Mouse (Mus musculus): ENCODE data around the gene Pigv. TPM values are rescaled to one million over a fixed set of nuclear protein-coding genes. Genes with fewer than 3 reads are reported as not detected.
A peak's percentile ranks its signal among the peaks of the same experiment; 100 is the strongest.
"Not testable (repeated sequence)": the region's sequence is repeated elsewhere in the genome, so short reads cannot be mapped to it uniquely, and the experiment has no call there.

Gene Pigv
- polyA plus RNA-seq, 1 experiment from 2014 or later: 20.7 TPM

DNA sequence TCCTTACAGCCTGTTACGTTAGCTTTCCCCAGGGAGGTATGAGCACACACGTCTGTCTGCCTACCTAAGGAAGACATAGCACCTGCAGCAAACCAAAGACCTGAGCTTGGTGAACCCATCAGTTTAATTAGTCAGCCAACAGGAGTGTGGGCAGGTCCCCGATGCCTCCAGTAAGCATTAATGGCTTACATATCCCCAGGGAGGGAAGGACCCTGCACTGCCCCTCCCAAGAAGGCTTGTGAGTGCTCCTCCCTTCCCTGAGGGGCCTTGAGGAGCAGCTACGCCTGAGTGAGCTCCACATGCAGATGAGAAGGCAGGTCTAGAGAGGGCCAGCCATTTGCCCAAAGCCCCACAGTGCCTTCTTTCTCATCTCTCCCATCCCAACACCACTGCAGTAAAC, 16.2 kb downstream of the Pigv start:
- H3K9me3 ChIP-seq (ENCODE audit: control insufficient read depth, low read length): no peaks in the 10 kb centered on the region
- H3K4me3 ChIP-seq (ENCODE audit: low read length): no peak overlapping the region
- H3K27ac ChIP-seq (ENCODE audit: low read length): no peak overlapping the region
- H3K27me3 ChIP-seq (ENCODE audit: control insufficient read depth, insufficient read depth, low read depth, low read length): no peaks in the 10 kb centered on the region
- H3K9ac ChIP-seq (ENCODE audit: low read length): no peak overlapping the region
- peaks cover 30% of the 10 kb centered on the region for H3K4me1 ChIP-seq (replicated peaks; ENCODE audit: control insufficient read depth, insufficient read depth, low read length)
- no peak overlapping the region for H3K4me2 ChIP-seq (ENCODE audit: low read depth, low read length)
- 68% methylated on average over 4 of the region's 4 CpGs for WGBS
- ATAC-seq (ENCODE audit: low read depth): no peak
- H3K36me3 ChIP-seq (ENCODE audit: control insufficient read depth, insufficient read depth, low read length): no peaks in the 10 kb centered on the region

DNA sequence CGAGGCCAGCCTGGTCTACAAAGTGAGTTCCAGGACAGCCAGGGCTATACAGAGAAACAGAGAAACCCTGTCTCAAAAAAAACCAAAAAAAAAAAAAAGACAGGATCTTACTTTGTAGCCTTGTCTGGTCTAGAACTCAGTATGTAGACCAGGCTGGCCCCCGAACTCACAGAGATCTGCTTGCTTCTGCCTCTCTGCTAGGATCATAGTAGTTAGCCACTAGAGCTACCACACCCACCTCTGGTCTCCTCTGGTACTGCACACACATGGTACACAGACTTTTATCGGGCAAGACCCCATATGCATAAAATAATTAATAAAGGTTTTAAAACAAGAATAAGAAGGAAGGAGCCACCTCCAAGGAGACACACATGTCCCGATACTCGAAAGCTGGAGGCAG, 18.4 kb downstream of the Pigv start:
- ATAC-seq (ENCODE audit: low read depth): not testable (repeated sequence)

GRCm38 (mm10) chr4:133652746-133653145, 19.7 kb downstream of the Pigv start:
- H3K4me2 ChIP-seq (ENCODE audit: low read depth, low read length): no peak overlapping the region
- H3K36me3 ChIP-seq (ENCODE audit: control insufficient read depth, insufficient read depth, low read length): no peaks in the 10 kb centered on the region
- ATAC-seq (ENCODE audit: low read depth): no peak
- H3K4me3 ChIP-seq (ENCODE audit: low read length): no peak overlapping the region
- H3K4me1 ChIP-seq (replicated peaks; ENCODE audit: control insufficient read depth, insufficient read depth, low read length): no peaks in the 10 kb centered on the region; the same call in 1 of the 2 replicates
- no peaks in the 10 kb centered on the region for H3K9me3 ChIP-seq (ENCODE audit: control insufficient read depth, low read length)
- H3K9ac ChIP-seq (ENCODE audit: low read length): no peak overlapping the region
- 74% methylated on average over 10 of the region's 10 CpGs for WGBS
- H3K27me3 ChIP-seq (ENCODE audit: control insufficient read depth, insufficient read depth, low read depth, low read length): no peaks in the 10 kb centered on the region
- H3K27ac ChIP-seq (ENCODE audit: low read length): no peak overlapping the region

More for the DNA sequence above, 18.4 kb downstream of the Pigv start:
- H3K4me1 ChIP-seq (replicated peaks; ENCODE audit: control insufficient read depth, insufficient read depth, low read length); H3K36me3 ChIP-seq (ENCODE audit: control insufficient read depth, insufficient read depth, low read length); H3K9ac ChIP-seq (ENCODE audit: low read length); H3K27ac ChIP-seq (ENCODE audit: low read length); H3K27me3 ChIP-seq (ENCODE audit: control insufficient read depth, insufficient read depth, low read depth, low read length); H3K4me3 ChIP-seq (ENCODE audit: low read length); H3K4me2 ChIP-seq (ENCODE audit: low read depth, low read length); H3K9me3 ChIP-seq (ENCODE audit: control insufficient read depth, low read length): not testable (repeated sequence)
- 96% methylated on average over 5 of the region's 5 CpGs for WGBS

- H3K27ac ChIP-seq (ENCODE audit: low read length): no peak overlapping the region
- ATAC-seq (ENCODE audit: low read depth): no peak
- 41% methylated on average over 4 of the region's 4 CpGs for WGBS
- no peak overlapping the region for H3K9ac ChIP-seq (ENCODE audit: low read length)
- H3K4me1 ChIP-seq (replicated peaks; ENCODE audit: control insufficient read depth, insufficient read depth, low read length): no peaks in the 10 kb centered on the region; the same call in 1 of the 2 replicates
- no peaks in the 10 kb centered on the region for H3K9me3 ChIP-seq (ENCODE audit: control insufficient read depth, low read length)
- no peak overlapping the region for H3K4me2 ChIP-seq (ENCODE audit: low read depth, low read length)
- no peak overlapping the region for H3K4me3 ChIP-seq (ENCODE audit: low read length)
- H3K36me3 ChIP-seq (ENCODE audit: control insufficient read depth, insufficient read depth, low read length): no peaks in the 10 kb centered on the region
- H3K27me3 ChIP-seq (ENCODE audit: control insufficient read depth, insufficient read depth, low read depth, low read length): no peaks in the 10 kb centered on the region
Observed at GRCm38 (mm10) chr4:133651986-133652385, 20.5 kb downstream of the Pigv start.

GRCm38 (mm10) chr4:133651445-133651844, 21.0 kb downstream of the Pigv start:
- no peak overlapping the region for H3K9ac ChIP-seq (ENCODE audit: low read length)
- H3K27ac ChIP-seq (ENCODE audit: low read length): no peak overlapping the region
- H3K4me2 ChIP-seq (ENCODE audit: low read depth, low read length): no peak overlapping the region
- no peak overlapping the region for H3K4me3 ChIP-seq (ENCODE audit: low read length)
- H3K36me3 ChIP-seq (ENCODE audit: control insufficient read depth, insufficient read depth, low read length): no peaks in the 10 kb centered on the region
- H3K9me3 ChIP-seq (ENCODE audit: control insufficient read depth, low read length): no peaks in the 10 kb centered on the region
- WGBS: 20% methylated on average over 10 of the region's 10 CpGs
- no peaks in the 10 kb centered on the region; the same call in 1 of the 2 replicates for H3K4me1 ChIP-seq (replicated peaks; ENCODE audit: control insufficient read depth, insufficient read depth, low read length)
- no peak for ATAC-seq (ENCODE audit: low read depth)
- no peaks in the 10 kb centered on the region for H3K27me3 ChIP-seq (ENCODE audit: control insufficient read depth, insufficient read depth, low read depth, low read length)

- Histone ChIP-seq H3K27ac (ENCODE audit: low read length) (peak within 1 kb of the TSS; percentile 69), H3K4me1 (replicated peaks; ENCODE audit: control insufficient read depth, insufficient read depth, low read length) (no peaks in the 10 kb centered on the region; the same call in 1 of the 2 replicates), H3K4me2 (ENCODE audit: low read depth, low read length) (peak within 1 kb of the TSS; percentile 49), H3K9ac (ENCODE audit: low read length) (peak within 1 kb of the TSS; percentile 53), H3K36me3 (ENCODE audit: control insufficient read depth, insufficient read depth, low read length) (no peaks in the 10 kb centered on the region), H3K4me3 (ENCODE audit: low read length) (peak within 1 kb of the TSS; percentile 32), H3K27me3 (ENCODE audit: control insufficient read depth, insufficient read depth, low read depth, low read length) (no peaks in the 10 kb centered on the region), H3K9me3 (ENCODE audit: control insufficient read depth, low read length) (peaks cover 3% of the 10 kb centered on the region; the same call in 1 of the 2 replicates)
- peak; percentile 76; the same call in 1 of the 2 replicates for ATAC-seq (ENCODE audit: low read depth)
- 34% methylated on average over 7 of the region's 7 CpGs for WGBS
Observed at GRCm38 (mm10) chr4:133649989-133650699, 22.3 kb downstream of the Pigv start, which contains the start of gene Zdhhc18. Gene Zdhhc18 (minus strand): TSS chr4:133650154.

- peak overlapping the region; percentile 53; the same call in 1 of the 2 replicates for H3K9ac ChIP-seq (ENCODE audit: low read length)
- H3K36me3 ChIP-seq (ENCODE audit: control insufficient read depth, insufficient read depth, low read length); H3K27me3 ChIP-seq (ENCODE audit: control insufficient read depth, insufficient read depth, low read depth, low read length); ATAC-seq (ENCODE audit: low read depth); H3K4me1 ChIP-seq (replicated peaks; ENCODE audit: control insufficient read depth, insufficient read depth, low read length); H3K9me3 ChIP-seq (ENCODE audit: control insufficient read depth, low read length): not testable (repeated sequence)
- peak overlapping the region; percentile 32; the same call in 1 of the 2 replicates for H3K4me3 ChIP-seq (ENCODE audit: low read length)
- WGBS: 74% methylated on average over 5 of the region's 5 CpGs
- peak overlapping the region; percentile 69 for H3K27ac ChIP-seq (ENCODE audit: low read length)
- peak overlapping the region; percentile 49 for H3K4me2 ChIP-seq (ENCODE audit: low read depth, low read length)
Observed at GRCm38 (mm10) chr4:133649464-133649863, 23.0 kb downstream of the Pigv start.

GRCm38 (mm10) chr4:133645680-133646079, 26.8 kb downstream of the Pigv start:
- no peak overlapping the region for H3K4me2 ChIP-seq (ENCODE audit: low read depth, low read length)
- H3K9ac ChIP-seq (ENCODE audit: low read length): no peak overlapping the region
- no peak overlapping the region for H3K4me3 ChIP-seq (ENCODE audit: low read length)
- no peaks in the 10 kb centered on the region for H3K4me1 ChIP-seq (replicated peaks; ENCODE audit: control insufficient read depth, insufficient read depth, low read length)
- no peak for ATAC-seq (ENCODE audit: low read depth)
- no peak overlapping the region for H3K27ac ChIP-seq (ENCODE audit: low read length)
- H3K9me3 ChIP-seq (ENCODE audit: control insufficient read depth, low read length): peaks cover 4% of the 10 kb centered on the region; the same call in 1 of the 2 replicates
- no peaks in the 10 kb centered on the region for H3K27me3 ChIP-seq (ENCODE audit: control insufficient read depth, insufficient read depth, low read depth, low read length)
- no peaks in the 10 kb centered on the region for H3K36me3 ChIP-seq (ENCODE audit: control insufficient read depth, insufficient read depth, low read length)
- WGBS: 36% methylated on average over 21 of the region's 21 CpGs

GRCm38 (mm10) chr4:133645195-133645594, 27.3 kb downstream of the Pigv start:
- Histone ChIP-seq H3K4me2 (ENCODE audit: low read depth, low read length) (no peak overlapping the region), H3K27me3 (ENCODE audit: control insufficient read depth, insufficient read depth, low read depth, low read length) (no peaks in the 10 kb centered on the region), H3K4me3 (ENCODE audit: low read length) (no peak overlapping the region), H3K4me1 (replicated peaks; ENCODE audit: control insufficient read depth, insufficient read depth, low read length) (no peaks in the 10 kb centered on the region), H3K9ac (ENCODE audit: low read length) (no peak overlapping the region), H3K27ac (ENCODE audit: low read length) (no peak overlapping the region), H3K9me3 (ENCODE audit: control insufficient read depth, low read length) (peaks cover 4% of the 10 kb centered on the region; the same call in 1 of the 2 replicates), H3K36me3 (ENCODE audit: control insufficient read depth, insufficient read depth, low read length) (no peaks in the 10 kb centered on the region)
- no peak for ATAC-seq (ENCODE audit: low read depth)
- WGBS: 83% methylated on average over 3 of the region's 3 CpGs
